8 mouse cellular contexts compared by ENCODE assay signal in genomic region chr14:77008238-77008637, GRCm38 (mm10). TPM values are rescaled to one million over a fixed set of nuclear protein-coding genes. Genes with fewer than 3 reads are reported as not detected.
DNase-seq lines count a peak whose midpoint lies in the region; ATAC-seq lines count a peak whose summit lies in the region.

No protein-coding gene starts in this region.

- no peak overlapping the region for H3K9ac ChIP-seq in heart, embryonic 11.5 days (ENCODE audit: low read depth, low read length)
- H3K9ac ChIP-seq in hindbrain, embryonic 16.5 days (ENCODE audit: low read depth, low read length): no peak overlapping the region

- H3K4me3 ChIP-seq in heart, embryonic 11.5 days (ENCODE audit: low read depth, low read length): no peak overlapping the region
- H3K4me3 ChIP-seq in hindbrain, embryonic 16.5 days (ENCODE audit: low read length): no peak overlapping the region

- no peak for ATAC-seq in heart, embryonic 11.5 days (replicated peaks; ENCODE audit: insufficient number of reproducible peaks, low FRiP score, low TSS enrichment)
- peak; percentile 74 for ATAC-seq in hindbrain, embryonic 16.5 days

- no peaks in the 10 kb centered on the region for H3K36me3 ChIP-seq in heart, embryonic 11.5 days (ENCODE audit: control insufficient read depth, insufficient read depth, low read length)
- H3K36me3 ChIP-seq in hindbrain, embryonic 16.5 days (ENCODE audit: control insufficient read depth, insufficient read depth, low read length): no peaks in the 10 kb centered on the region

- H3K9me3 ChIP-seq in heart, embryonic 11.5 days (replicated peaks; ENCODE audit: control insufficient read depth, low read length): no peaks in the 10 kb centered on the region
- no peaks in the 10 kb centered on the region for H3K9me3 ChIP-seq in hindbrain, embryonic 16.5 days (ENCODE audit: control insufficient read depth, low read length)

- H3K27ac ChIP-seq in heart, embryonic 11.5 days (ENCODE audit: low read depth, low read length): no peak overlapping the region
- no peak overlapping the region for H3K27ac ChIP-seq in hindbrain, embryonic 16.5 days (ENCODE audit: low read depth, low read length)

- no peaks in the 10 kb centered on the region for H3K4me1 ChIP-seq in heart, embryonic 11.5 days (ENCODE audit: control insufficient read depth, insufficient read depth, low read length)
- H3K4me1 ChIP-seq in hindbrain, embryonic 16.5 days (ENCODE audit: control insufficient read depth, insufficient read depth, low read depth, low read length): peaks cover 3% of the 10 kb centered on the region; the same call in 1 of the 2 replicates

- H3K27me3 ChIP-seq in heart, embryonic 11.5 days (ENCODE audit: control insufficient read depth, insufficient read depth, low read length): no peaks in the 10 kb centered on the region
- no peaks in the 10 kb centered on the region for H3K27me3 ChIP-seq in hindbrain, embryonic 16.5 days (replicated peaks; ENCODE audit: control insufficient read depth, insufficient read depth, low read length)

- WGBS in heart, embryonic 11.5 days (ENCODE audit: insufficient replicate concordance): 16% methylated on average over 3 of the region's 3 CpGs
- WGBS in hindbrain, embryonic 16.5 days: 14% methylated on average over 3 of the region's 3 CpGs

- H3K4me2 ChIP-seq in heart, embryonic 11.5 days: no peak overlapping the region
- no peak overlapping the region for H3K4me2 ChIP-seq in hindbrain, embryonic 16.5 days (ENCODE audit: low read length)

- DNase-seq in heart, adult 11 months: peak; percentile 94
- peak; percentile 41 for DNase-seq in cerebellum, adult 8-10 months
- peak; percentile 38 to 57 for DNase-seq in frontal cortex, postnatal 10 days (ENCODE audit: low spot score in 2 of 2)
- DNase-seq in layer of hippocampus, postnatal 14 days (ENCODE audit: low spot score in 2 of 2): peak; percentile 48 to 71
- peak; percentile 94 for DNase-seq in lung, postnatal 36 days
- DNase-seq in right cerebral cortex, postnatal 14 days: peak; percentile 78

RNA-seq across cellular contexts. Expression of gene Ccdc122, which starts 28.3 kb away (rescaled TPM):
- 2.2 and 2.6 TPM in 2 replicates for polyA plus RNA-seq in heart, embryonic 11.5 days (2014; fragmentation: Nextera tagmentation; extraction: Ambion mirVana)
- 0.94 and 1.1 TPM in 2 replicates for polyA plus RNA-seq in hindbrain, embryonic 16.5 days (2015; fragmentation: Nextera tagmentation; extraction: Ambion mirVana)
- total RNA-seq in layer of hippocampus, postnatal 14 days (2021): 1 to 10 TPM; 2.0 to 2.3 TPM

RNA-seq across cellular contexts. Expression of gene Lacc1, which starts 28.5 kb away (rescaled TPM):
- polyA plus RNA-seq in heart, embryonic 11.5 days (2014; fragmentation: Nextera tagmentation; extraction: Ambion mirVana): 9.4 and 10.4 TPM in 2 replicates
- polyA plus RNA-seq in hindbrain, embryonic 16.5 days (2015; fragmentation: Nextera tagmentation; extraction: Ambion mirVana): 2.6 and 3.3 TPM in 2 replicates
- total RNA-seq in layer of hippocampus, postnatal 14 days (2021): 1 to 10 TPM; 4.7 to 4.8 TPM

Comparison
In these comparisons a context has a peak if more than half of its experiments do, and no peak if none do; other contexts are left out.
1. DNase-seq: peak in every context shown above with its lines; median percentile 94 in heart, adult 11 months; 94 in lung, postnatal 36 days; 78 in right cerebral cortex, postnatal 14 days; 60 in layer of hippocampus, postnatal 14 days; 48 in frontal cortex, postnatal 10 days; 41 in cerebellum, adult 8-10 months.